Mouse (Mus musculus) midbrain, postnatal 0 days (tissue): ENCODE data around the gene Rhbdl1. TPM values are rescaled to one million over a fixed set of nuclear protein-coding genes. Genes with fewer than 3 reads are reported as not detected.
A peak's percentile ranks its signal among the peaks of the same experiment; 100 is the strongest.

Experiments used
- ATAC-seq: fragments of 200-750 bp; cut with Nextera tagmentation; 2 replicates; pipeline ENCODE4 v1.8.0; 2017; ENCODE audit warnings: moderate number of reproducible peaks, mild to moderate bottlenecking, moderate TSS enrichment, moderate library complexity; ENCODE audit not compliant: low FRiP score
- DNase-seq: peaks from one replicate; pipeline ENCODE4 v3.0.0-alpha.2; 2015; ENCODE audit warnings: low spot score
- H3K27ac ChIP-seq: fragments of 300-500 bp; sonication (generic); 2 replicates; pipeline ENCODE4 v1.5.1; 2014; ENCODE audit warnings: low read depth, mild to moderate bottlenecking, low read length, mixed read lengths
- H3K27me3 ChIP-seq: fragments of 300-500 bp; sonication (generic); 2 replicates; pipeline ENCODE4 v1.6.1; 2014; ENCODE audit warnings: low read length, control low read depth, mixed read lengths; ENCODE audit not compliant: insufficient read depth
- H3K36me3 ChIP-seq: fragments of 300-500 bp; sonication (generic); 2 replicates; pipeline ENCODE4 v1.6.1; 2014; ENCODE audit warnings: low read length, control low read depth, mixed read lengths; ENCODE audit not compliant: insufficient read depth
- H3K4me1 ChIP-seq: fragments of 300-500 bp; sonication (generic); 2 replicates; pipeline ENCODE4 v1.6.1; 2014; ENCODE audit warnings: mild to moderate bottlenecking, control low read depth, antibody characterized with exemption, low read length, mixed read lengths; ENCODE audit not compliant: insufficient read depth
- H3K4me2 ChIP-seq: fragments of 300-500 bp; sonication (generic); 2 replicates; pipeline ENCODE4 v1.6.1; 2014; ENCODE audit warnings: low read depth, mild to moderate bottlenecking, low read length, mixed read lengths; ENCODE audit not compliant: poor library complexity, severe bottlenecking
- H3K4me3 ChIP-seq: fragments of 300-500 bp; sonication (generic); 2 replicates; pipeline ENCODE4 v1.5.1; 2014; ENCODE audit warnings: low read depth, mild to moderate bottlenecking, low read length, moderate library complexity
- H3K9ac ChIP-seq: fragments of 300-500 bp; sonication (generic); replicated peaks from 2 replicates; pipeline ENCODE4 v1.6.1; 2014; ENCODE audit warnings: mild to moderate bottlenecking, low read length, moderate library complexity, mixed read lengths; ENCODE audit not compliant: poor library complexity, severe bottlenecking
- H3K9me3 ChIP-seq: fragments of 300-500 bp; sonication (generic); 2 replicates; pipeline ENCODE4 v1.6.1; 2016; ENCODE audit warnings: low read length, control low read depth
- CTCF ChIP-seq: IDR thresholded peaks from 2 replicates; pipeline ENCODE4 v1.5.1; 2016; ENCODE audit warnings: antibody characterized with exemption, mild to moderate bottlenecking
- WGBS: fragments of 180-500 bp; shearing (Covaris S2); extraction: QIAGEN DNeasy Blood & Tissue Kit; methylation state at CpG from one replicate; pipeline ENCODE4 v1.1.7; 2014; 5-methylcytosine and 5-hydroxymethylcytosine counted together
- polyA plus RNA-seq: library from polyadenylated mRNA; unstranded; fragments of >200 nt; fragmentation: Nextera tagmentation; extraction: Ambion mirVana; gene quantifications from 2 replicates; pipeline ENCODE4 v1.2.1, GENCODE M21; 2015
- total RNA-seq: library from RNA; depleted of rRNA; stranded (reverse); fragments of >200 nt; gene quantifications from 2 replicates; pipeline ENCODE4 v1.2.3, GENCODE M21; 2014

Rhbdl1 gene
- total and polyA plus RNA-seq, 2 experiments from 2014 or later: 97.0 to 168 TPM

- Histone ChIP-seq H3K9ac (no peak within 1 kb of the TSS), H3K9me3 (no peaks in the 10 kb centered on the region), H3K36me3 (peaks cover 37% of the 10 kb centered on the region), H3K27ac (no peak within 1 kb of the TSS), H3K4me2 (no peak within 1 kb of the TSS), H3K4me3 (no peak within 1 kb of the TSS), H3K4me1 (peaks cover 15% of the 10 kb centered on the region), H3K27me3 (no peaks in the 10 kb centered on the region)
- WGBS: 94% methylated on average over 22 of the region's 22 CpGs
- ATAC-seq (no peak), DNase-seq (no peak)
- no peak for TF ChIP-seq CTCF
These were observed 4.2 kb upstream of the Rhbdl1 start, which contains the start of gene Gm20683 for GRCm38 (mm10) chr17:25841117-25841880. TSS of gene Gm20683 (minus strand) at chr17:25841763.

GRCm38 (mm10) chr17:25840519-25840918 is 3.4 kb upstream of the Rhbdl1 start:
- TF ChIP-seq CTCF: no peak
- Histone ChIP-seq H3K4me2 (no peak overlapping the region), H3K9ac (no peak overlapping the region), H3K27ac (no peak overlapping the region), H3K36me3 (peaks cover 37% of the 10 kb centered on the region), H3K4me3 (no peak overlapping the region), H3K9me3 (no peaks in the 10 kb centered on the region), H3K27me3 (no peaks in the 10 kb centered on the region), H3K4me1 (peaks cover 22% of the 10 kb centered on the region)
- ATAC-seq (no peak), DNase-seq (no peak)
- over 99% methylated on average over 6 of the region's 6 CpGs for WGBS

- TF ChIP-seq CTCF: no peak
- peaks cover 26% of the 10 kb centered on the region for H3K4me1 ChIP-seq
These were observed 2.5 kb upstream of the Rhbdl1 start for GRCm38 (mm10) chr17:25839455-25840235.

GRCm38 (mm10) chr17:25838904-25839303 is 1.8 kb upstream of the Rhbdl1 start:
- WGBS: 95% methylated on average over 4 of the region's 4 CpGs
- H3K4me1 ChIP-seq: peaks cover 33% of the 10 kb centered on the region
- no peak for ATAC-seq

More at GRCm38 (mm10) chr17:25839455-25840235, 2.5 kb upstream of the Rhbdl1 start:
- Histone ChIP-seq H3K36me3 (peaks cover 46% of the 10 kb centered on the region), H3K27me3 (no peaks in the 10 kb centered on the region), H3K27ac (no peak overlapping the region), H3K9me3 (no peaks in the 10 kb centered on the region), H3K4me2 (no peak overlapping the region), H3K9ac (no peak overlapping the region), H3K4me3 (no peak overlapping the region)
- ATAC-seq: no peak
- DNase-seq: no peak
- 87% methylated on average over 14 of the region's 14 CpGs for WGBS

GRCm38 (mm10) chr17:25837533-25837932 is 438 bp upstream of the Rhbdl1 start:
- TF ChIP-seq CTCF: no peak
- Histone ChIP-seq H3K4me3 (peak overlapping the region; percentile 41; the same call in 1 of the 2 replicates), H3K27me3 (no peaks in the 10 kb centered on the region), H3K9ac (peak overlapping the region; percentile 81; the same call in 1 of the 2 replicates), H3K4me1 (peaks cover 27% of the 10 kb centered on the region), H3K9me3 (no peaks in the 10 kb centered on the region), H3K4me2 (peak overlapping the region; percentile 75), H3K36me3 (peaks cover 45% of the 10 kb centered on the region), H3K27ac (peak overlapping the region; percentile 82)
- DNase-seq (peak; percentile 51), ATAC-seq (no peak)
- WGBS: 11% methylated on average over 3 of the region's 3 CpGs

More at GRCm38 (mm10) chr17:25838904-25839303, 1.8 kb upstream of the Rhbdl1 start:
- no peak for TF ChIP-seq CTCF
- DNase-seq: no peak
- Histone ChIP-seq H3K27ac (no peak overlapping the region), H3K27me3 (no peaks in the 10 kb centered on the region), H3K9ac (no peak overlapping the region), H3K4me2 (no peak overlapping the region), H3K36me3 (peaks cover 46% of the 10 kb centered on the region), H3K9me3 (no peaks in the 10 kb centered on the region), H3K4me3 (no peak overlapping the region)
